Mouse (Mus musculus) lung, postnatal 0 days (tissue): ENCODE data around the gene Slc6a19.

Source experiments
- CTCF ChIP-seq: IDR thresholded peaks from 2 replicates; pipeline ENCODE4 v1.5.1; 2016; ENCODE audit warnings: antibody characterized with exemption, mild to moderate bottlenecking
- EP300 ChIP-seq: IDR thresholded peaks from 2 replicates; pipeline ENCODE4 v1.6.1; 2016; ENCODE audit warnings: antibody characterized with exemption, mild to moderate bottlenecking, control low read depth

- TF ChIP-seq EP300 (no peak), CTCF (no peak)
These were observed 49.7 kb downstream of the Slc6a19 start for GRCm38 (mm10) chr13:73654976-73655375.
